Mouse (Mus musculus): ENCODE data around the gene Pus7l. TPM values are rescaled to one million over a fixed set of nuclear protein-coding genes. Genes with fewer than 3 reads are reported as not detected.

The Pus7l gene
- polyA plus RNA-seq, 1 experiment from 2014 or later, result 5.1 TPM

DNA sequence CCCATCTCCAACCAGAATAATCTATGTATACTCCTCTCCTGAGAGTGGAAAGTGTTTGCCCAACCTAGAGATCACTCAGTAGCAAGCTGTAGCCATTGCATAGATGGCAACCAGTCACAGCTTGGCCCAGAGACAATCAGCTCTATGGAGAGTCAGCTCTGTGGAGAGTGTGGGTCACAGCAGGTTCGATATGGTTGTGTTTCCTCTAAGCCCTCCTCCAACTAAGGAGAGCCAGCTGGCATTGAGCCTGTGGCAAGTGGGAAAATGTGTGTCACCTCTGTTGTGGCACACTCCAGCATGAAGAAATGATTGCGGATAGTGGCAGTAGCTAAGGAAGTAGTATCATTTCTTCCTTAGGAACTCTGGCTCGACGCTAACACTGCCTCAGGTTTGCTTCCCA lies 28.2 kb upstream of the Pus7l start:
- no peak overlapping the region for H3K4me3 ChIP-seq (replicated peaks)
- no peak for ATAC-seq (ENCODE audit: low FRiP score)
- H3K4me2 ChIP-seq, result no peak overlapping the region
- no peaks in the 10 kb centered on the region for H3K36me3 ChIP-seq
- no peak overlapping the region for H3K27ac ChIP-seq (replicated peaks)
- no peaks in the 10 kb centered on the region for H3K27me3 ChIP-seq (replicated peaks)
- H3K9me3 ChIP-seq (replicated peaks), result no peaks in the 10 kb centered on the region
- no peaks in the 10 kb centered on the region for H3K4me1 ChIP-seq
- 81% methylated on average over 4 of the region's 4 CpGs for WGBS
- no peak overlapping the region for H3K9ac ChIP-seq (replicated peaks)

DNA sequence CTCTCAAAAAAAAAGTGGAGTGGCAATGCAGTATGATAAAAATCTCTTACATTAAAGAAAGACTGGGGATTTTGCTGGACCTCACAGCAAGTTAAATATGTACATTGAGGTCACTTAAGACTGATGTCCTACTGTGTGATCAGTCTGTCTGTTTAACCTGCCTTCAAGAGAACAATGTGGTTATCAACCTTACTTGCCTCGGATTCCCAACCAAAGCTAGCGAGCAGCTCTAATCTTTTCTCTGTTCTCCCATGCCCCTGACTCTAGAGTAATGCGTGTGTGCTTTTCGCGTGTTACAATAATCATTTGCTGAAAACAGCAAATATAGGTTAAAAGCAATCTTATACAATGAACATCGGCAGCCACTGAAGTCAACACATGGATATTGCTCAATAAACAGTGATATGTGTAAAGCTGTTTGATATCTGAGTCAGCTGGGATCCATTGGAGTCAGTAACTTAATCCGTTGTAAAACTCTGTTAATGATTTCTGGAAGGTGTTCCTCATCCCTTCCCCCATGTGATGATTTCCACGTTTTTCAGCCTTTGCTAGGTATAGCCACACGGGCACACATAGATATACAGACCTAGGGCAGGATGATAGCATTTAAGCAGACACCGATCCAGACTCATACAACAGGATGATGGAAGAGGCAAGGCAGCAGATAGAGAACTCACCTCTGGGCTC lies 25.3 kb upstream of the Pus7l start:
- Histone ChIP-seq H3K4me1 (no peaks in the 10 kb centered on the region), H3K9ac (replicated peaks) (no peak overlapping the region), H3K4me3 (replicated peaks) (no peak overlapping the region), H3K36me3 (no peaks in the 10 kb centered on the region), H3K27me3 (replicated peaks) (no peaks in the 10 kb centered on the region), H3K27ac (replicated peaks) (no peak overlapping the region), H3K4me2 (no peak overlapping the region), H3K9me3 (replicated peaks) (no peaks in the 10 kb centered on the region)
- no peak for ATAC-seq (ENCODE audit: low FRiP score)
- 85% methylated on average over 10 of the region's 10 CpGs for WGBS

DNA sequence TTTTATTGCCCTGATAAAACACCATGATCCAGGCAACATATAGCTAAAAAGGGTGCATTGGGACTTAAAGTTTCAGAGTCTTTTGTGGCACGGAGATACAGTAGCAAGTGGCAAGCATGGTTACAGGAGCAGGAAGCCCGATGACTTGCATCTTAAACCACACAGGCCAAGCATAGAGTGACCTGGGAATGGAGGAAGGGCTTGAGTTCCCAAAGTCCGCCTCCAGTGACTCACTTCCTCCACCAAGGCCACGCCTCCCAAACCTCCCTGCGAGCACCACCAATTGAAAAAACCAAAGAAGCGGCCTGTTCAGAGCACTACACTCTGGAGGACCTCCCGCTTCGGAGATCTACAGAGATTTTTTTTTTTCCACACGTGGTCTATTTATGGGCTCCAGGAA lies 22.5 kb upstream of the Pus7l start:
- no peak for ATAC-seq (ENCODE audit: low FRiP score)
- Histone ChIP-seq H3K36me3 (no peaks in the 10 kb centered on the region), H3K4me3 (replicated peaks) (no peak overlapping the region), H3K27ac (replicated peaks) (no peak overlapping the region), H3K9ac (replicated peaks) (no peak overlapping the region), H3K27me3 (replicated peaks) (no peaks in the 10 kb centered on the region), H3K9me3 (replicated peaks) (no peaks in the 10 kb centered on the region), H3K4me2 (no peak overlapping the region), H3K4me1 (no peaks in the 10 kb centered on the region)
- WGBS, result 88% methylated on average over 9 of the region's 9 CpGs

GRCm38 (mm10) chr15:94564909-94565308 lies 21.6 kb upstream of the Pus7l start:
- H3K4me3 ChIP-seq (replicated peaks), result no peak overlapping the region
- H3K36me3 ChIP-seq, result no peaks in the 10 kb centered on the region
- no peaks in the 10 kb centered on the region for H3K9me3 ChIP-seq (replicated peaks)
- H3K4me1 ChIP-seq, result no peaks in the 10 kb centered on the region
- H3K9ac ChIP-seq (replicated peaks), result no peak overlapping the region
- no peak overlapping the region for H3K4me2 ChIP-seq
- no peak for ATAC-seq (ENCODE audit: low FRiP score)
- H3K27me3 ChIP-seq (replicated peaks), result no peaks in the 10 kb centered on the region
- no peak overlapping the region for H3K27ac ChIP-seq (replicated peaks)
- 95% methylated on average over 2 of the region's 2 CpGs for WGBS

- Histone ChIP-seq H3K4me2 (no peak overlapping the region), H3K27ac (replicated peaks) (no peak overlapping the region), H3K9me3 (replicated peaks) (no peaks in the 10 kb centered on the region), H3K27me3 (replicated peaks) (no peaks in the 10 kb centered on the region), H3K4me3 (replicated peaks) (no peak overlapping the region), H3K9ac (replicated peaks) (no peak overlapping the region), H3K4me1 (no peaks in the 10 kb centered on the region), H3K36me3 (no peaks in the 10 kb centered on the region)
- WGBS, result 86% methylated on average over 17 of the region's 17 CpGs
- no peak for ATAC-seq (ENCODE audit: low FRiP score)
Measured at GRCm38 (mm10) chr15:94558895-94559656, 15.7 kb upstream of the Pus7l start.

DNA sequence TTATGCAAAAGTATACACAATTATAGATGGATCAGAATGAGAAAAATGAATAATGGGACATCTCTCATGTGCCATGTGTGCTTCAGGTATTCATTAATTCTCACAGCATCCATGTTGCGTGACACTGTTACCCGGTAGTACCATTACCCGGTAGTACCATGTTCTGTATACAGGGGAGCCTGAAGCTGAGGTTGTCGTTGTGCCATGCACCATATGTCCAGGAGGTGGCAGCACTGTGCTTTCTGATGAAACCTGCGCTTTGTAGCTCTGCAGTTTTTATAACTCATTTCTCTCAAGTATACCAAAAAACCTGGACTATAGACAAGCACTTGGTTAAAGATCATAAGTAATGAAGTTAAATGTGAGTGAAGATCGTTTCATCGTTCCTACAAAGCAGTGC lies 14.1 kb upstream of the Pus7l start:
- Histone ChIP-seq H3K9ac (replicated peaks) (no peak overlapping the region), H3K36me3 (no peaks in the 10 kb centered on the region), H3K4me2 (no peak overlapping the region), H3K9me3 (replicated peaks) (no peaks in the 10 kb centered on the region), H3K27me3 (replicated peaks) (no peaks in the 10 kb centered on the region), H3K4me3 (replicated peaks) (no peak overlapping the region), H3K27ac (replicated peaks) (no peak overlapping the region), H3K4me1 (no peaks in the 10 kb centered on the region)
- 0 out of 2 replicates have a peak, but pooled peaks have one; percentile 35 for ATAC-seq (ENCODE audit: low FRiP score)
- WGBS, result 21% methylated on average over 7 of the region's 7 CpGs

GRCm38 (mm10) chr15:94553536-94553935 lies 10.2 kb upstream of the Pus7l start:
- H3K4me2 ChIP-seq, result no peak overlapping the region
- H3K27ac ChIP-seq (replicated peaks), result no peak overlapping the region
- H3K9me3 ChIP-seq (replicated peaks), result 0 out of 2 replicates have a peak, but pooled peaks cover 4% of the 10 kb centered on the region
- H3K9ac ChIP-seq (replicated peaks), result no peak overlapping the region
- no peaks in the 10 kb centered on the region for H3K4me1 ChIP-seq
- 94% methylated on average over 9 of the region's 9 CpGs for WGBS
- no peaks in the 10 kb centered on the region for H3K27me3 ChIP-seq (replicated peaks)
- 0 out of 2 replicates have a peak, but pooled peaks cover 3% of the 10 kb centered on the region for H3K36me3 ChIP-seq
- no peak for ATAC-seq (ENCODE audit: low FRiP score)
- H3K4me3 ChIP-seq (replicated peaks), result no peak overlapping the region

DNA sequence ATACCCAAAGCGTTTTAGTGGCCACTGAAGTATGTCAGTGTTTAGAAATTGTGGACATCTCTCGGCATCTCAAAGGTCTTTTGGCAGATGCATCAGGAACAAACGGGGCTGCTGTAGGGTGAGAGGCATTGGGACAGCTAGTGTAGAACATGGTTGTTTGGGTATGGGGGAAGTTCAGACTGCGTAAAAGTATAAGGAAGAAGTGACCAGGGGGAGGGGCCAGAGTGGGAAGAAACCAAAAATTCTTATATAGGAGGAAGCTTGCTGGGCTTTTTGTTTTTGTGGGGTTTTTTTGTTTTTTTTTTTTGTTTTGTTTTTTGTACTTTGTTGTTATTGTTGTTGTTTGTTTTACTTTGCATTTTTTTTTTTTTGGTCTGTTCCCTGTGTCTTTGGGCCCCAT lies 1.5 kb upstream of the Pus7l start:
- WGBS, result 90% methylated on average over 4 of the region's 4 CpGs
- H3K4me2 ChIP-seq, result no peak overlapping the region

DNA sequence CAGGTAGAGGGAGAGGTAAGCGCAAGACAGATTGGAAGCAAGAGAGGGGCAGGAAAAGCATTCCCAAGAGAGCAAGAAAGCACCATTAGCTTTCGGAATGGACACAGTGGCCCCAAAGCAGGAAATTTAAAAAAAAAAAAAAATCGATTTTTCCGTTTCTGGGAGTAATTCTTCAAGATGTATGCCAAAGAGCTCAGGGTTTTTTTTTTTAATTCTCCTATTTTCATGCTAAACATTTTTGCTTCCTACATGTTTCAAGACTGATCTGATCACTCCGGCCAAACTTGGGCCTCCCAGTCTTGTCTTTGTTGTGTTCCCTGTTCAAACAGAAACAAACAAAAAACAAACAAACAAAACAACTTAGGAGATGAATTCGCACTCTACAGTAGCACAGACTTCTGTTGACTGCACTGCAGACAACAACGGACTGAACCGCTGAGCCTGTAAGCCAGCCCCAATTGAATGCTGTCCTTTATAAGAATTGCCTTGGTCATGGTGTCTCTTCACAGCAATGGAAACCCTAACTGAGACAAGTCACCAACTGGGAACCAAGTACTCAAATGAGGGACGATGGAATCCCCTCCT lies 797 bp upstream of the Pus7l start:
- WGBS, result 38% methylated on average over 9 of the region's 9 CpGs
- H3K36me3 ChIP-seq, result no peaks in the 10 kb centered on the region
- H3K4me1 ChIP-seq, result peaks cover 12% of the 10 kb centered on the region; the same call in 1 of the 2 replicates
- peak overlapping the region; percentile 92 for H3K4me3 ChIP-seq (replicated peaks)
- H3K27me3 ChIP-seq (replicated peaks), result no peaks in the 10 kb centered on the region
- peak overlapping the region; percentile 70 for H3K9ac ChIP-seq (replicated peaks)
- ATAC-seq (ENCODE audit: low FRiP score), result no peak
- peak overlapping the region; percentile 77 for H3K27ac ChIP-seq (replicated peaks)
- peak overlapping the region; percentile 88 for H3K4me2 ChIP-seq
- H3K9me3 ChIP-seq (replicated peaks), result no peaks in the 10 kb centered on the region

More for the DNA sequence above, 1.5 kb upstream of the Pus7l start:
- no peaks in the 10 kb centered on the region for H3K27me3 ChIP-seq (replicated peaks)
- no peak overlapping the region for H3K27ac ChIP-seq (replicated peaks)
- no peak overlapping the region for H3K4me3 ChIP-seq (replicated peaks)
- peaks cover 12% of the 10 kb centered on the region; the same call in 1 of the 2 replicates for H3K4me1 ChIP-seq
- no peak for ATAC-seq (ENCODE audit: low FRiP score)
- no peak overlapping the region for H3K9ac ChIP-seq (replicated peaks)
- H3K36me3 ChIP-seq, result 0 out of 2 replicates have a peak, but pooled peaks cover under 1% of the 10 kb centered on the region
- no peaks in the 10 kb centered on the region for H3K9me3 ChIP-seq (replicated peaks)

- H3K36me3 ChIP-seq, result no peaks in the 10 kb centered on the region
- WGBS, result 11% methylated on average over 16 of the region's 22 CpGs
- H3K4me2 ChIP-seq, result peak overlapping the region; percentile 88
- H3K9ac ChIP-seq (replicated peaks), result peak overlapping the region; percentile 70
- no peaks in the 10 kb centered on the region for H3K9me3 ChIP-seq (replicated peaks)
- peak; percentile 92 for ATAC-seq (ENCODE audit: low FRiP score)
- H3K4me1 ChIP-seq, result peaks cover 12% of the 10 kb centered on the region; the same call in 1 of the 2 replicates
- no peaks in the 10 kb centered on the region for H3K27me3 ChIP-seq (replicated peaks)
- peak overlapping the region; percentile 92 for H3K4me3 ChIP-seq (replicated peaks)
- H3K27ac ChIP-seq (replicated peaks), result peak overlapping the region; percentile 77
Measured at GRCm38 (mm10) chr15:94542567-94543408, 559 bp downstream of the Pus7l start.

GRCm38 (mm10) chr15:94539296-94539695 lies 4.1 kb downstream of the Pus7l start:
- H3K4me2 ChIP-seq, result no peak overlapping the region

More at GRCm38 (mm10) chr15:94539296-94539695, 4.1 kb downstream of the Pus7l start:
- Histone ChIP-seq H3K9me3 (replicated peaks) (no peaks in the 10 kb centered on the region), H3K36me3 (no peaks in the 10 kb centered on the region), H3K4me1 (peaks cover 11% of the 10 kb centered on the region; the same call in 1 of the 2 replicates), H3K27me3 (replicated peaks) (no peaks in the 10 kb centered on the region), H3K9ac (replicated peaks) (no peak overlapping the region), H3K4me3 (replicated peaks) (no peak overlapping the region), H3K27ac (replicated peaks) (no peak overlapping the region)
- no peak for ATAC-seq (ENCODE audit: low FRiP score)
- 93% methylated on average over 3 of the region's 3 CpGs for WGBS
